Mouse (Mus musculus): Measurements from ENCODE around the gene Ptpn11. TPM values are rescaled to one million over a fixed set of nuclear protein-coding genes. Genes with fewer than 3 reads are reported as not detected.

Ptpn11 gene
- polyA plus RNA-seq (2021; fragmentation: Nextera tagmentation), result 17.4 and 22.3 TPM in 2 replicates
- long read RNA-seq, experiment 1, full-length matches to known transcripts, result 9 of 38 reads
- long read RNA-seq, experiment 1, partial matches to known transcripts, result 22 of 38 reads
- long read RNA-seq, experiment 1, other reads (novel, unspliced or antisense), result 7 of 38 reads
- long read RNA-seq, experiment 2, full-length matches to known transcripts, result 1 of 74 reads
- long read RNA-seq, experiment 2, partial matches to known transcripts, result 58 of 74 reads
- long read RNA-seq, experiment 2, other reads (novel, unspliced or antisense), result 15 of 74 reads

DNA sequence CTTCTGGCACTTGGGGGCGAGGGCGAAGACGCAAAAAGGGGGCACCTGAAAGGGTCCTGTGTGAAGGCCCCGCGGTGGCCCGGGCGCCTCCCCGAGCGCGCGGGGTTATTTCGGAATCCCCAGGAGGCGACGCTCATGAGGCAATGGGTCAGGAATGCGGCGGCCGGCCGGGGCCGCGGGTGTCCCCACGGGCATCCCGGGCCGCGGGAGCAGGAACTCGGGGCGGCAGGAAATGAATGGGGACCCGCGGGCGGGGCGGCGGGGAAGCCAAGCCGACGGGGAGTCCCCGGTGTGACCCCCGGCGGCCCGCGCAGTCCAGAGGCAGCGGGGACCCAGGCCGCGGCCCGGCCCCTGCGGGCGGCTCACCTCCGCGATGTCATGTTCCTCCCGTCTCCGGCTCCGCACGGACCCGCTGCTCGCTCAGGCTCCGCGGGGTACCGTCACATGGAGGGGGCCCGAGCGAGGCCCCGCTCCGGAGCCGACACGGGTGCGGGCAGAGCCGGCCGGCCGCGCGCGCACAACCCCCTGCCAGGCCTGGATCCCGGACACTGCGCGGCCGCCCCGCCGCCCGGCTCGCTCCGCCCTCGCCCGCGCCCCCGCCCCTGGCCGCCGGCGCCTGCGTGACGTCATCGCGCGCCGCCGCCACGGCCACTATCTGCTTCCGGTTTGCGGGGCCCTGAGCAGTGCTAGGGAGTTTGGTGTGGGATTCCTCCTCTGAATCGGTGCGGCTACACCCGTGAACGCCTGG, at the start of gene Ptpn11:
Gene Ptpn11, minus strand, starts transcription at position 562 of the 748 bp plus-strand sequence.

DNA sequence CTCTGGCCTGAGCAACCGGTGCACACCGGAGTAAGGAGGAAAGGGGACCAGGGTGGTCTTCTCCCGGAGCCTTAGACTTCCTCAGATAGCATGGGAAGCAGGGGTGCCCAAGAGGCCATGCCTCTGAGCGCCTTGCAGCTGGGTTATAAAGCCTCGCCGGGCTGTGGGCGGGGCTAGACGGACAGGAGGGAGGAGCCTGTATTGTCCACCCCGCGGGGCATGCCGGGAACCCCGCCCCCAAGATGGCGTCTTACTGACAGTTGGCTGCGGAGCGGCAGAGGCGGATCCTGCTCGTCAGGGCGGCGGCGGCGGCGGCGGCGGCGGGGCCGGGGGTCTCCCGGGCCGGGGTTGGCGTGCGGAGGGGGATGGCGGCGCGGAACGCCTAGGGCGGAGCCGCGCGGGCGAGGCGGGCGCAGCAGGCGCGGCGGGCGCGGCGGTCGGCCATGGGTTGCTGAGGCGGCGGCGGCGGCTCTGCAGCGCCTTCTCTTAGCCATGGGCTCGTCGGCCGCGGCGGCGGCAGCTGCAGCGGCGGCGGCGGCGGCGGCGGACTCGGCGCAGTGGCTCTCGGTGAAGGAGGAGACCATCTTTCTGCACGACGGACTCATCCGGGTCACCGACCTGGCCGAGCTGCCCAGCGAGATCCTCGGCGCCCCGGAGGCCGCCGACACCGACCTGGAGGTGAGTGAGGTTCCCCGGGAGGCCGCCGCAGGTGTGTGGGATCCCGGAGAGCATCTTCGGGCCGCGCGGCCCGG, 29.0 kb upstream of the Ptpn11 start, which contains the start of gene Hectd4:
Gene Hectd4, plus strand, starts transcription at position 240 of the 752 bp plus-strand sequence.

GRCm38 (mm10) chr5:121204132-121205089, 13.2 kb upstream of the Ptpn11 start, which contains the start of gene Rpl6:
Rpl6 (plus strand) TSS chr5:121204481.

Other genes starting within 250 kb of the Ptpn11 start
- 93.8 and 123 TPM in 2 replicates for gene Rph3a, start 181.3 kb downstream of the Ptpn11 start, polyA plus RNA-seq (2021; fragmentation: Nextera tagmentation)
- 891 and 960 TPM in 2 replicates for gene Rpl6, start 13.1 kb upstream of the Ptpn11 start, polyA plus RNA-seq (2021; fragmentation: Nextera tagmentation)
- gene Hectd4, start 28.8 kb upstream of the Ptpn11 start, polyA plus RNA-seq (2021; fragmentation: Nextera tagmentation), result 22.9 and 23.1 TPM in 2 replicates
- 41.4 and 43.2 TPM in 2 replicates for gene Trafd1, start 194.2 kb upstream of the Ptpn11 start, polyA plus RNA-seq (2021; fragmentation: Nextera tagmentation)
- gene Naa25, start 206.5 kb upstream of the Ptpn11 start, polyA plus RNA-seq (2021; fragmentation: Nextera tagmentation), result 27.8 and 36.8 TPM in 2 replicates

Data from left cerebral cortex, adult 6 months (tissue).